Mouse (Mus musculus) right cerebral cortex, adult 18-20 months (tissue): ENCODE measurements around the gene Ffar2.
A peak's percentile ranks its signal among the peaks of the same experiment; 100 is the strongest.
"Not testable (repeated sequence)": the region's sequence is repeated elsewhere in the genome, so short reads cannot be mapped to it uniquely, and the experiment has no call there.

Source experiments
- DNase-seq: peaks from one replicate; pipeline ENCODE4 v3.0.0; 2022; ENCODE audit warnings: mixed read lengths

Ffar2 gene

GRCm38 (mm10) chr7:30823675-30824074, at the start of gene Ffar2:
Gene Ffar2 (minus strand): TSS chr7:30823775.
- DNase-seq: no peak

GRCm38 (mm10) chr7:30873083-30873482, 49.5 kb upstream of the Ffar2 start:
- peak; percentile 57 for DNase-seq

GRCm38 (mm10) chr7:30863386-30863785, 39.8 kb upstream of the Ffar2 start:
- DNase-seq: no peak

- no peak for DNase-seq
These were observed 37.9 kb upstream of the Ffar2 start, which contains the start of gene Ffar1 for GRCm38 (mm10) chr7:30861464-30861863. Gene Ffar1 (minus strand): TSS chr7:30861564.

GRCm38 (mm10) chr7:30859635-30860402, 36.2 kb upstream of the Ffar2 start:
- DNase-seq: peak; percentile 32

GRCm38 (mm10) chr7:30859290-30859634, 35.7 kb upstream of the Ffar2 start:
- peak; percentile 71 for DNase-seq

GRCm38 (mm10) chr7:30857746-30858145, 34.2 kb upstream of the Ffar2 start:
- no peak for DNase-seq

GRCm38 (mm10) chr7:30856078-30856477, 32.5 kb upstream of the Ffar2 start, which contains the start of gene Ffar3:
Gene Ffar3 (minus strand): TSS chr7:30856178.
- no peak for DNase-seq

- no peak for DNase-seq
These were observed 27.8 kb upstream of the Ffar2 start for GRCm38 (mm10) chr7:30851421-30851820.

GRCm38 (mm10) chr7:30847934-30848333, 24.4 kb upstream of the Ffar2 start:
- DNase-seq: no peak

GRCm38 (mm10) chr7:30847386-30847785, 23.8 kb upstream of the Ffar2 start:
- DNase-seq: no peak

- no peak for DNase-seq
These were observed 23.0 kb upstream of the Ffar2 start for GRCm38 (mm10) chr7:30846505-30847053.

GRCm38 (mm10) chr7:30844676-30845297, 21.2 kb upstream of the Ffar2 start:
- peak; percentile 10 for DNase-seq

GRCm38 (mm10) chr7:30842092-30842491, 18.5 kb upstream of the Ffar2 start:
- DNase-seq: no peak

- no peak for DNase-seq
These were observed 17.8 kb upstream of the Ffar2 start for GRCm38 (mm10) chr7:30841379-30841778.

GRCm38 (mm10) chr7:30840306-30840705, 16.7 kb upstream of the Ffar2 start:
- DNase-seq: no peak

GRCm38 (mm10) chr7:30837277-30837676, 13.7 kb upstream of the Ffar2 start:
- DNase-seq: no peak

- DNase-seq: not testable (repeated sequence)
These were observed 9.1 kb upstream of the Ffar2 start for GRCm38 (mm10) chr7:30832684-30833083.

GRCm38 (mm10) chr7:30832261-30832660, 8.7 kb upstream of the Ffar2 start:
- no peak for DNase-seq

- no peak for DNase-seq
These were observed 5.9 kb upstream of the Ffar2 start for GRCm38 (mm10) chr7:30829428-30829827.

- not testable (repeated sequence) for DNase-seq
These were observed 5.3 kb upstream of the Ffar2 start for GRCm38 (mm10) chr7:30828871-30829270.

- DNase-seq: no peak
These were observed 3.1 kb upstream of the Ffar2 start for GRCm38 (mm10) chr7:30826660-30827059.

GRCm38 (mm10) chr7:30824306-30824705, 731 bp upstream of the Ffar2 start:
- no peak for DNase-seq

GRCm38 (mm10) chr7:30821532-30821931, 2.0 kb downstream of the Ffar2 start:
- DNase-seq: no peak
